Mouse (Mus musculus) Muller cell, postnatal 12 days (primary cell): ENCODE measurements around the gene Slc45a1.

Source experiments
- DNase-seq: peaks from one replicate; pipeline ENCODE4 v3.0.0-alpha.2; 2015; ENCODE audit errors: inconsistent ontology term

Gene Slc45a1

GRCm38 (mm10) chr4:150651390-150652277, at the start of gene Slc45a1:
TSS of gene Slc45a1 (minus strand) at chr4:150652174.
- DNase-seq: no peak

DNA sequence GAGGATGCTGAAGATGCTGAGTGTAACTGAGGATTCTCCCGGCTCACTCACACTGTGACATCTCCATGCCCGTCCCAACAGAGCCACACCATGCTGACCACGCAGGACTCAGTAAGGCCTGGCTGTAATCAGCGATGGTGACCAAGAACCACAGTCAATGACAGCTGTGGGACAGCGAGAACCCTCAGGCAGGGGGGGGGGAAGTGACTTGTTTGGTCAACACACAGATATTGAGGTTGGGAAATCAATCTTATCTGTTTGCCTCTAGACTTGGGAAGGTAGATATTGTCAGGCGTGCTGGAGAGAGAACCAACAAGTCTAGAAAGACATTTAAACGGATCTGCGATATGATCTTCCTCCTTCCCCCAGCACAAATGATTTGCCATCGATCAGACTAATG, 48.9 kb upstream of the Slc45a1 start:
- DNase-seq: no peak

DNA sequence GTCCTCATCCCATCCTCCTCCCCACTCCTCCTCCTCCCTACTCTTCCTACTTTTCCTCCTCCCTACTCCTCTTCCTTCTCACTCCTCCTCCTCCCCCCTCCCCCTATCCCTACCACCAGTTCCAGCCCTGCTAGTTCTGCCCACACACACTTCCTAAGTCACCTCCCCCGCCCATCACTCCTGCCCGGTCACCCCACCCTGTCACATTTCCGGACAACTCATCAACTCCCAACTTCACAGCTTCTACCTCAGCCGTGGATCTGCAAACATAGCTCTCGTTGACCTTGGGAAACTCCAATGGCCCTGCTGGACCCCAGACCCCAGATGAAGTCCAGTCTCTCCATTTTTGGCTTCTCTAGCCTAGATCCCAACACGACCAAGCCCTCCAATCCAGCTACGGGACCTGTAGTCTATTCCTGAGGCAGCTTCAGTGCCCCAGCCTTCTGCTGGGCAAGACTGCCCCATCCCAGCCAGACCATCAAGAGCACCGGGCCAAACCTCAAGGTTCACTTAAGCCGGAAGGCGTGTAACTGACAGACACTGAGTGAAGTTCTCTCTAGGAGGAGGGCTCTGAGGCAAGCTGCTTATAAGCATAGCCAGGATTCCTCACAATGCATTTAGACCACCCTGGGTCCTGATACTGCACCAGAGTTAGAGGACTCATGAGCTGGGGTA, 42.6 kb upstream of the Slc45a1 start:
- DNase-seq: no peak

- DNase-seq: no peak
Observed at GRCm38 (mm10) chr4:150692861-150693403, 41.0 kb upstream of the Slc45a1 start.

GRCm38 (mm10) chr4:150690759-150691158, 38.8 kb upstream of the Slc45a1 start:
- DNase-seq: peak; percentile 15

DNA sequence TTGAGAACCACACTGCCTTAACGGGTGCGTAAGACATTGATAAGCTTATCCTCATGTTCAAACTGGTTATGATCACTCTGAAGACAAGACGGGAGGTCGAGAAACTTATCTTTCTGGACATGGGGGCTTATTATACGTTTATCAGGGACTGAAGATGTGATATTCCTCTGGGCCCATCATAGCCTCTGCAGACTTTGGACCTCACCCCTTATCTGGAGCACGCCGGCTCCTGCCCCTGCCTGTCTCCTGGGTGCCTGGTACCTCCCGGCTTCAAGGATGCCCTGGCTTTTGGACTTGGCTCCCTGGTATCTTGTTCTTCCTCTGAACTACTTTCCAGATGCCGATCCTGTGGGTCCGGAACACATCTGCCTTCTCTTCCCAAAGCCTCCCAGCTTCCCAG, 37.6 kb upstream of the Slc45a1 start:
- DNase-seq: no peak

- no peak for DNase-seq
Observed at GRCm38 (mm10) chr4:150687126-150687753, 35.3 kb upstream of the Slc45a1 start.

DNA sequence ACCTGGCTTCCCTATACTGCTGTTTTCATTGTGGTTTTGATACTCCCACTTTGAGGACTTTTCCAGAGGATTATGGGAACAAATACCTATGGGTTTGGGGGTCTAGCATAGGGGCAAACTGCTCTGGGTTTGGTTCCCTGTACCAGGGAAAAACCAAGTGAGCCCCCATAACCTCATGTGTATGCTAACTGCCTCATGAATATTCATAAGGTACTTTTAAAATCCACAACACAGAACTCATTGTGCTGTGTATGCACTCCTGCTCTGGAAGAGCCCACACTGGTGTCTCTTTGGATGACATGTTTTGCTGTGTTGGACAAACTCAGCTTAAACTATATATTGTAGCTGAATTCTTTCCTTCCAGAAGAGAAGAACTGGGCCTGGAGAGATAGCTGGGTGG, 34.6 kb upstream of the Slc45a1 start:
- DNase-seq: no peak

GRCm38 (mm10) chr4:150685778-150686493, 34.0 kb upstream of the Slc45a1 start:
- no peak for DNase-seq

GRCm38 (mm10) chr4:150685043-150685777, 33.2 kb upstream of the Slc45a1 start:
- DNase-seq: no peak

- DNase-seq: no peak
Observed at GRCm38 (mm10) chr4:150680373-150680772, 28.4 kb upstream of the Slc45a1 start.

DNA sequence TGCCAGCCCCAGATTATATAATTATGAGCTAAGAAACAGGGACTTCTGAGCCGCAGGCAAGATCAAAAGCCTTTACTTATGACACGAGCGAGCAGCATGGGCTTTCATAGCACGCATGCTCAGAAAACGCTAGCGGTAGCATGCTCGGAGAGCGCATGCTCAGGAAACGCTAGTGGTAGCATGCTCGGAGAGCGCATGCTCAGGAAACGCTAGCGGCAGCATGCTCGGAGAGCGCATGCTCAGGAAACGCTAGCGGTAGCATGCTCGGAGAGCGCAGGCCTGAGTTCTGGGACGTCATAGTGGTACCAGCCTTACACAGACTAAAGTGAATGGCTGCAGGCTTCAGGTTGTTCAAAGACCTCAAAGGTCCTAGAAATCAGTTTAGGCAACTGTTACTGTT, 26.8 kb upstream of the Slc45a1 start:
- no peak for DNase-seq

GRCm38 (mm10) chr4:150677846-150678224, 25.9 kb upstream of the Slc45a1 start:
- no peak for DNase-seq

DNA sequence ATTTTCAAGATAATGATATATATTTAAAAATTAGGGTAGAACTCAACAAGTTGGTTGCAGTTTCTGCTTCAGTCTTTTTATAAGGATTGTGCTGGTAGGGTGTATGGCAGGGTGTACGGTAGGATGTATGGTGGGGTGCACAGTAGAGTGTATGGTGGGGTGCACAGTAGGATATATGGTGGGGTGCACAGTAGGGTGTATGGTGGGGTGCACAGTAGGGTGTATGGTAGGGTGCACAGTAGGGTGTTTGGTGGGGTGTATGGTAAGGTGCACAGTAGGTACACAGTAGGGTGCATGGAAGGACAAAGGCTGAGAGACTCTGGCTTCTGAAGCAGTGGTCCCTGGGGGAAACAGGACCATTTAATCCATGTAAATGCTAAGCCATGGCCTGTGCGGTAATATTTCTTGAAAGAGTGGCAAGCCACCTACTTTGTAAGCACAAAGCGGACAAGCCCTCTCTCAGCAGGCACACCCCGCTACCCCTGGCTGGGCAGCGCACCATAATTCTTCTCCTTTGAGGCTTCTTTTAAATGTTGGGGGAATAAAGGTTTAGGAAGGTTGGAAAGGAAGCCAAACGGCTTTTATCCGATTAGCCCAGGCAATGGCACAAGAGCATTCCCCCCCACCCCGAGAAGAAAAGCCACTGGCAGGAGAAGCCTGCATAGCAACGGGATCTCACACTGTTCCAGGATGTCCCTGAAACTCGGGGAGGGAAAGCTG, 25.3 kb upstream of the Slc45a1 start:
- DNase-seq: no peak

- DNase-seq: no peak
Observed at GRCm38 (mm10) chr4:150676029-150676428, 24.1 kb upstream of the Slc45a1 start.

DNA sequence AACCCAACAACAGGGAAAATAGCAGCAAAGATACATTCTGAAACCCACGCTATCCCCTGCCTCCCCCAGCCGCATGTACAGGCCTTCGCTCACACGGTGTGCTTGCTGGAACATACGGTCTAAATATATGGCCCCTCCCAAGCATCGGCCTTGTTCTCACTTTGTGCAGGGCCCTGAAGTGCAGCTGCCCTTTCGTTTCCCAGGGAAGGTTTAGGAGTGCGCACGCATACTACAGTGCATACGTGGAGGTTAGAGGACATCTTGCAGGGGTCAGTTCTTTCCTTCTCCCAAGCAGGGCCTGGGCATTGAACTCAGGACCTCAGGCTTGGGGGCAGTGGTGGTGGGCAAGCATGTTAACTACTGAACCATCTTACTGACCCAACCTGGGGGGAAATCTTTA, 23.3 kb upstream of the Slc45a1 start:
- DNase-seq: no peak

GRCm38 (mm10) chr4:150665806-150666205, 13.8 kb upstream of the Slc45a1 start:
- DNase-seq: no peak

DNA sequence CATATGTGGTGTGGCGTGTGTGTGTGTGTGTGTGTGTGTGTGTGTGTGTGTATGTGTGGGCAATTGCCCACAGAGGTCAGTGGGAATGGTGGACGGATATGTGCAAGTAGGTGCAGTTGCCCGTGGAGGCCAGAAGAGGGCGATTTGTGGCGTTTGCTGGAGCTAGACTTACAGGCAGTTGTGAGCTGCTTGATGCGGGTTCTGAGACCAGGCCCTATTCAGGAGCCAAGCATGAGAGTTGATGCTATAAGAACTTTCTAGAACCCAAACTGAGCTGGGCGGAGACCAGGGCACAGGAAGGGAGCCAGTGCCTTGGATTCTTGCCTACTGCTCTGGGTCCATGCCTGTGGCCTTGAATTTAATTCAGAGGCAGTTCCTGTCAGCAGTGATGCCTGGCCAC, 12.8 kb upstream of the Slc45a1 start:
- no peak for DNase-seq

DNA sequence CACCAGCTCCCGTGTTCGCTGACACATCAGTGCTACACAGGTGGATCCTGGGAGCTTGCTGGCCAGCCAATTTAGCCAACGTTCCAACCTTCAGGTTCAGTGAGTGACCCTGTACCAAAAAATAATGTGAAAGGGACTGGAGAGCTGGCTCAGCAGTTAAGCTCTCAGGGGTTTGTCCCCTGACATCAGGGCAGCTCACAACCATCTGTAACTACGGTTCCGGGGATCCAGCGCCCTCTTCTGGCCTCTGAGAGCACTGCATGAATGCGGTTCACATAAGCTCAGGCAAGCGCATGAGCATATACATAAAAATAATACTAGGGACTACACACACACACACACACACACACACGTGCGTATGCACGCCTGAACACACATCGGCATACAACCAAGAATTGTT, 11.2 kb upstream of the Slc45a1 start:
- DNase-seq: no peak

DNA sequence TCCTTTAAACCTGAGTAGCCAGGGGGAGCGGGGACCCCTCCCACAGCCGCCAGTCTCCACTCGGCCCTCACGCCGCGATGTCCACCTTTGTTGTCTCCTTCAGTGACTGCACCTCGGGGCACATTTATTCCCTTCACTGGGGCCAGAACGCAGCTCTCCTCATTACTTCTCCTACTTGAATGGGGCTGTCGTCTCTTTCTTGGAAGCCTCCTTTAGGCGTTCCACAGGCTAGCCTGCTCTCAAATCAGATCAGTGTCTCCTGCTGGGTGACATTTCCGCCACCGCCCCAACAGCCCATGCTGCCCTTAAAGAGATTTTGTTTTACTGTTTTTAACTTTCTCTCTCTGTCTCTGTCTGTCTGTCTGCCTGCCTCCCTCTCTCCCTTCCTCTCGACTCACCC, 9.9 kb upstream of the Slc45a1 start:
- DNase-seq: no peak
